Mouse (Mus musculus): ENCODE results near the gene Mecom. TPM values are rescaled to one million over a fixed set of nuclear protein-coding genes. Genes with fewer than 3 reads are reported as not detected.
"Not testable (repeated sequence)": the region's sequence is repeated elsewhere in the genome, so short reads cannot be mapped to it uniquely, and the experiment has no call there.

Mecom gene
- total RNA-seq, 2 experiments from 2014 or later: 4.2 to 4.7 TPM

GRCm38 (mm10) chr3:30455902-30456301 lies 91.9 kb downstream of the Mecom start:
- no peak for DNase-seq (ENCODE audit: extremely low spot score in 1 of 2, low spot score in 2 of 2)
- intact Hi-C loops (cut with DNase I): no loop called here

- DNase-seq (ENCODE audit: extremely low spot score in 1 of 2, low spot score in 2 of 2): no peak
- intact Hi-C loops (cut with DNase I): no loop called here
Measured at GRCm38 (mm10) chr3:30453546-30454455, 94.0 kb downstream of the Mecom start.

GRCm38 (mm10) chr3:30453046-30453445 lies 94.8 kb downstream of the Mecom start:
- intact Hi-C loops (cut with DNase I): no loop called here
- no peak for DNase-seq (ENCODE audit: extremely low spot score in 1 of 2, low spot score in 2 of 2)

GRCm38 (mm10) chr3:30452511-30452910 lies 95.3 kb downstream of the Mecom start:
- DNase-seq (ENCODE audit: extremely low spot score in 1 of 2, low spot score in 2 of 2): no peak
- intact Hi-C loops (cut with DNase I): no loop called here

GRCm38 (mm10) chr3:30450206-30450965 lies 97.4 kb downstream of the Mecom start:
- intact Hi-C loops (cut with DNase I): no loop called here
- DNase-seq (ENCODE audit: extremely low spot score in 1 of 2, low spot score in 2 of 2): no peak

GRCm38 (mm10) chr3:30448624-30449023 lies 99.2 kb downstream of the Mecom start:
- intact Hi-C loops (cut with DNase I): no loop called here
- DNase-seq (ENCODE audit: extremely low spot score in 1 of 2, low spot score in 2 of 2): no peak

GRCm38 (mm10) chr3:30445970-30446442 lies 101.8 kb downstream of the Mecom start:
- DNase-seq (ENCODE audit: extremely low spot score in 1 of 2, low spot score in 2 of 2): no peak
- intact Hi-C loops (cut with DNase I): no loop called here

- intact Hi-C loops (cut with DNase I): no loop called here
- DNase-seq (ENCODE audit: extremely low spot score in 1 of 2, low spot score in 2 of 2): no peak
Measured at GRCm38 (mm10) chr3:30445247-30445969, 102.4 kb downstream of the Mecom start.

- DNase-seq (ENCODE audit: extremely low spot score in 1 of 2, low spot score in 2 of 2): no peak
- intact Hi-C loops (cut with DNase I): no loop called here
Measured at GRCm38 (mm10) chr3:30441646-30442045, 106.2 kb downstream of the Mecom start.

GRCm38 (mm10) chr3:30438007-30438406 lies 109.8 kb downstream of the Mecom start:
- DNase-seq (ENCODE audit: extremely low spot score in 1 of 2, low spot score in 2 of 2): no peak
- intact Hi-C loops (cut with DNase I): no loop called here

GRCm38 (mm10) chr3:30436561-30436960 lies 111.2 kb downstream of the Mecom start:
- intact Hi-C loops (cut with DNase I): no loop called here

GRCm38 (mm10) chr3:30436131-30436530 lies 111.7 kb downstream of the Mecom start:
- intact Hi-C loops (cut with DNase I): no loop called here
- DNase-seq (ENCODE audit: extremely low spot score in 1 of 2, low spot score in 2 of 2): no peak

More at GRCm38 (mm10) chr3:30436561-30436960, 111.2 kb downstream of the Mecom start:
- no peak for DNase-seq (ENCODE audit: extremely low spot score in 1 of 2, low spot score in 2 of 2)

GRCm38 (mm10) chr3:30428877-30429276 lies 118.9 kb downstream of the Mecom start:
- intact Hi-C loops (cut with DNase I): no loop called here
- DNase-seq (ENCODE audit: extremely low spot score in 1 of 2, low spot score in 2 of 2): no peak

GRCm38 (mm10) chr3:30424036-30424435 lies 123.8 kb downstream of the Mecom start:
- DNase-seq (ENCODE audit: extremely low spot score in 1 of 2, low spot score in 2 of 2): no peak
- intact Hi-C loops (cut with DNase I): no loop called here

GRCm38 (mm10) chr3:30421948-30422347 lies 125.9 kb downstream of the Mecom start:
- intact Hi-C loops (cut with DNase I): not testable (repeated sequence)

GRCm38 (mm10) chr3:30420899-30421298 lies 126.9 kb downstream of the Mecom start:
- no peak for DNase-seq (ENCODE audit: extremely low spot score in 1 of 2, low spot score in 2 of 2)
- intact Hi-C loops (cut with DNase I): no loop called here

More at GRCm38 (mm10) chr3:30421948-30422347, 125.9 kb downstream of the Mecom start:
- DNase-seq (ENCODE audit: extremely low spot score in 1 of 2, low spot score in 2 of 2): not testable (repeated sequence)

GRCm38 (mm10) chr3:30414173-30414572 lies 133.6 kb downstream of the Mecom start:
- no peak for DNase-seq (ENCODE audit: extremely low spot score in 1 of 2, low spot score in 2 of 2)
- intact Hi-C loops (cut with DNase I): no loop called here

GRCm38 (mm10) chr3:30410778-30411177 lies 137.0 kb downstream of the Mecom start:
- no peak for DNase-seq (ENCODE audit: extremely low spot score in 1 of 2, low spot score in 2 of 2)
- intact Hi-C loops (cut with DNase I): no loop called here

- no peak for DNase-seq (ENCODE audit: extremely low spot score in 1 of 2, low spot score in 2 of 2)
- intact Hi-C loops (cut with DNase I): no loop called here
Measured at GRCm38 (mm10) chr3:30404821-30405220, 143.0 kb downstream of the Mecom start.

Data from left cerebral cortex, postnatal 10 days (tissue).